ENCODE assay signal across 10 mouse cellular contexts in genomic region chr16:44526689-44527088, GRCm38 (mm10). TPM values are rescaled to one million over a fixed set of nuclear protein-coding genes. Genes with fewer than 3 reads are reported as not detected.
DNase-seq lines count a peak whose midpoint lies in the region; ATAC-seq lines count a peak whose summit lies in the region.
"Had no signal": no experiment of that assay in that cellular context is flagged by ENCODE, and none has a peak within 500 bp of the region (broad histone marks: within the 10 kb centered on the region; RNA-seq: fewer than 3 reads in every experiment).

No protein-coding gene starts in this region.

- WGBS in heart, embryonic 11.5 days (ENCODE audit: insufficient replicate concordance): 17% methylated on average over 12 of the region's 12 CpGs
- WGBS in embryonic facial prominence, embryonic 13.5 days: 12% methylated on average over 12 of the region's 12 CpGs
- 43% methylated on average over 12 of the region's 12 CpGs for WGBS in limb, embryonic 13.5 days

- no peak overlapping the region for H3K27ac ChIP-seq in heart, embryonic 11.5 days (ENCODE audit: low read depth, low read length)
- peak overlapping the region; percentile 79 for H3K27ac ChIP-seq in embryonic facial prominence, embryonic 13.5 days
- H3K27ac ChIP-seq in limb, embryonic 13.5 days: peak overlapping the region; percentile 71
- H3K27ac ChIP-seq: stomach, postnatal 0 days had no signal

- H3K9me3 ChIP-seq in heart, embryonic 11.5 days (replicated peaks; ENCODE audit: control insufficient read depth, low read length): no peaks in the 10 kb centered on the region
- no peaks in the 10 kb centered on the region for H3K9me3 ChIP-seq in embryonic facial prominence, embryonic 13.5 days
- no peaks in the 10 kb centered on the region for H3K9me3 ChIP-seq in limb, embryonic 13.5 days

- no peak for ATAC-seq in heart, embryonic 11.5 days (replicated peaks; ENCODE audit: insufficient number of reproducible peaks, low FRiP score, low TSS enrichment)
- no peak for ATAC-seq in embryonic facial prominence, embryonic 13.5 days (ENCODE audit: insufficient number of reproducible peaks, insufficient read depth, low FRiP score, low TSS enrichment, low read depth)
- ATAC-seq in limb, embryonic 13.5 days (ENCODE audit: low FRiP score, low read depth): no peak; the same call in 1 of the 2 replicates

- no peak overlapping the region for H3K9ac ChIP-seq in heart, embryonic 11.5 days (ENCODE audit: low read depth, low read length)
- 0 out of 2 replicates have a peak overlapping the region, but pooled peaks have one; percentile 12 for H3K9ac ChIP-seq in embryonic facial prominence, embryonic 13.5 days
- no peak overlapping the region for H3K9ac ChIP-seq in limb, embryonic 13.5 days

- H3K27me3 ChIP-seq in heart, embryonic 11.5 days (ENCODE audit: control insufficient read depth, insufficient read depth, low read length): no peaks in the 10 kb centered on the region
- no peaks in the 10 kb centered on the region for H3K27me3 ChIP-seq in embryonic facial prominence, embryonic 13.5 days
- H3K27me3 ChIP-seq in limb, embryonic 13.5 days: no peaks in the 10 kb centered on the region

- peaks cover 20% of the 10 kb centered on the region for H3K4me1 ChIP-seq in heart, embryonic 11.5 days (ENCODE audit: control insufficient read depth, insufficient read depth, low read length)
- H3K4me1 ChIP-seq in embryonic facial prominence, embryonic 13.5 days: peaks cover 58% of the 10 kb centered on the region
- H3K4me1 ChIP-seq in limb, embryonic 13.5 days: peaks cover 74% of the 10 kb centered on the region

- H3K36me3 ChIP-seq in heart, embryonic 11.5 days (ENCODE audit: control insufficient read depth, insufficient read depth, low read length): no peaks in the 10 kb centered on the region
- H3K36me3 ChIP-seq in embryonic facial prominence, embryonic 13.5 days: 0 out of 2 replicates have a peak, but pooled peaks cover 4% of the 10 kb centered on the region
- peaks cover 11% of the 10 kb centered on the region for H3K36me3 ChIP-seq in limb, embryonic 13.5 days

- peak overlapping the region; percentile 42 for H3K4me2 ChIP-seq in heart, embryonic 11.5 days
- peak overlapping the region; percentile 33 for H3K4me2 ChIP-seq in embryonic facial prominence, embryonic 13.5 days
- peak overlapping the region; percentile 24; the same call in 1 of the 2 replicates for H3K4me2 ChIP-seq in limb, embryonic 13.5 days (replicated peaks)

- no peak for DNase-seq in heart, adult 8-10 months (ENCODE audit: low spot score)
- peak; percentile 83 for DNase-seq in brain, adult 2 months (ENCODE audit: low read depth, low spot score)
- no peak for DNase-seq in spleen, adult 12 weeks (ENCODE audit: low spot score)
- no peak for DNase-seq in adrenal gland, adult 8-10 months
- no peak for DNase-seq in layer of hippocampus, postnatal 36 days
- DNase-seq: adrenal gland, postnatal 25 days had no signal

- H3K4me3 ChIP-seq in heart, embryonic 11.5 days (ENCODE audit: low read depth, low read length): no peak overlapping the region
- no peak overlapping the region for H3K4me3 ChIP-seq in embryonic facial prominence, embryonic 13.5 days
- no peak overlapping the region for H3K4me3 ChIP-seq in limb, embryonic 13.5 days

RNA-seq across cellular contexts. Expression of gene Boc, which starts 32.0 kb away (rescaled TPM):
- 8.7 and 8.9 TPM in 2 replicates for polyA plus RNA-seq in heart, embryonic 11.5 days (2014; fragmentation: Nextera tagmentation; extraction: Ambion mirVana)
- 1 to 10 TPM; 3.5 to 4.0 (median 3.8) TPM for total RNA-seq in heart, adult 8-10 months (2022)
- 51.1 and 53.9 TPM in 2 replicates for polyA plus RNA-seq in embryonic facial prominence, embryonic 13.5 days (2015; fragmentation: Nextera tagmentation; extraction: Ambion mirVana)
- 58.7 and 63.5 TPM in 2 replicates for polyA plus RNA-seq in limb, embryonic 13.5 days (2015; fragmentation: Nextera tagmentation; extraction: Ambion mirVana)
- 10 to 100 TPM; 45.6 to 89.0 (median 65.4) TPM for total RNA-seq in adrenal gland, adult 8-10 months (2022)
- total RNA-seq in layer of hippocampus, postnatal 36 days (2021): 10 to 100 TPM in 1 of 2 experiments, 1 to 10 TPM in 1; 9.8 to 10.1 TPM

Comparison
In these comparisons a context has a peak if more than half of its experiments do, and no peak if none do; other contexts are left out.
1. RNA of gene Boc, which starts 32.0 kb away (total RNA-seq): 45.6 to 89.0 TPM in adrenal gland, adult 8-10 months; 9.8 to 10.1 TPM in layer of hippocampus, postnatal 36 days and 3.5 to 4.0 TPM in heart, adult 8-10 months; every median in the first group is over 4 times any median in the second.
2. Peak in every context shown above with its lines, with median percentiles within 50 percentile points of each other: H3K4me2 ChIP-seq.